Mouse (Mus musculus): ENCODE data around the gene Dnmt3a.
A peak's percentile ranks its signal among the peaks of the same experiment; 100 is the strongest.

The Dnmt3a gene

DNA sequence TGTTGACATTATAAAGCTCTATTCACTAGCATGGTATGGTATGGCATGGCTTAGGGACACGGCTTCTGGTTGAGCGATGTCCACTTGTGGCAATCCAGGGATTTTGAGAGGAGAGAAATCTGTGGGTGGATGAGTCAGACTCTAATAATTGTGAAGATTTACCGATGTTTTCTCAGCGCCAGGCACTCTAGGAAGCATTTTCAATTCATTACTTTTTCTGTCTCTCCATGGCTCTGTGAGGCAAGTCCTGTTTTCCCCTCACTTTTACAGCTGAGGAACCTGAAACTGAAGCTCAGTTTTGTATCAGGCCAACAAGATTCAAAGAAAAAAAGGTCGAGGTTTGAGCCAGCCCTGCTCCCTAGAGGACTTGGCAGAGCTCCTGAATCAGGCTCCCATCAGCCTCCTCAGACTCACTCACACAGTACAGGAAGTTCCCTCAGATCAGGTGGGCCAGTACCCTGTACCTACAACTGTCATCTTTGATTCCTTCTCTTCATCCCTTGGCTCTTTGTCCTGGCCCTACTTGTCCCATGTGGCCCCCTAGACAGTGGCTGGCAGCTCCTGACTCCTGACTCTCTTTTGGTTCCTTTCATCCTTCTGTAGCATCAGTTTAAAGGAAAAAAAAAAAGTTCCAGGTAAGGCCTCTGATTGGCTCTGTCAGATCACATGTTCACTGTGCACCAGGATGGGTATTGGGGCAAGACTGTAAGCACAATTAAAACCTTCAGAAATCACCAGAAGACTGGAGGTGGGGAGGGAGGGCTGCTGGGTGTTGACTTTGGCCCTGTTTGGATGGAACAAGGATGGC, 19.3 kb downstream of the Dnmt3a start:
- no peak for DNase-seq

DNA sequence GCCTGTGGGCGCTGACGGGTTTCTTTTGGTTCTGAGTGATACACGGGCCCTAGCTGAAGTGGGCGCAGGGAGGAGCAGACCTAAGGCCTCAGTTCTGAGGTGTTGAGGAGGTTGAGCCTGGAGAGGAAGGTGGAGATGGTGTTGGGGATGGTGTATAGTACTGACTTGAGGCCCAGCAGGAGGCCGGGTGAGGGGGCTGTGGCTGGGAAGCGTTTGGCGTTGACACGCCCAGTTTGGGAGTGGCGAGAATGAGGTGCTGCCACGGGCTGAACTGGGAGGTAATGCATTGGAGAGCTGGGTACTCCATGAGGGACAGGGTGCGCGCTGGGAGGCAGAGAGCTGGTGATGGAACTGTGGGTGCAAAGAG, 19.9 kb downstream of the Dnmt3a start:
- no peak for DNase-seq

DNA sequence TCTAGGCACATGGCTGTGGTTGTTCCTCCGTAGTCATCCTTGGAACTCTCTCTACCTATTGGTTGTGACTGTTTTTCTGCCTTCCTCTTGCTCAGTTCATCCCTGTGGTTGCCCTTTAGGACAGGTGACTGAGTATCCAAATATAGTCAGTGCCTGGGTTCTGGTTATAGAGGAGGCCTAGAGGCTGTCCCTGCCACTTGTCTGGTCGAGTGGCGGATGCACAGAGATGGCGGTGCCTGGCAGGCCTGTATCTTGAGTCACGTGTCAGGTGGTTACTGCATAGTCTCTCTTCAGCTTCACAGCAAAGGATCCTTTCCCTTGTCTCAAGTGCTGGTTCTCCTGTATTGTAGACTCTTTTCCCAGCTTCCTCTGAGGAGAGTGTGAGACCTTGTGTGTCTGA, 22.0 kb downstream of the Dnmt3a start:
- no peak for DNase-seq

DNA sequence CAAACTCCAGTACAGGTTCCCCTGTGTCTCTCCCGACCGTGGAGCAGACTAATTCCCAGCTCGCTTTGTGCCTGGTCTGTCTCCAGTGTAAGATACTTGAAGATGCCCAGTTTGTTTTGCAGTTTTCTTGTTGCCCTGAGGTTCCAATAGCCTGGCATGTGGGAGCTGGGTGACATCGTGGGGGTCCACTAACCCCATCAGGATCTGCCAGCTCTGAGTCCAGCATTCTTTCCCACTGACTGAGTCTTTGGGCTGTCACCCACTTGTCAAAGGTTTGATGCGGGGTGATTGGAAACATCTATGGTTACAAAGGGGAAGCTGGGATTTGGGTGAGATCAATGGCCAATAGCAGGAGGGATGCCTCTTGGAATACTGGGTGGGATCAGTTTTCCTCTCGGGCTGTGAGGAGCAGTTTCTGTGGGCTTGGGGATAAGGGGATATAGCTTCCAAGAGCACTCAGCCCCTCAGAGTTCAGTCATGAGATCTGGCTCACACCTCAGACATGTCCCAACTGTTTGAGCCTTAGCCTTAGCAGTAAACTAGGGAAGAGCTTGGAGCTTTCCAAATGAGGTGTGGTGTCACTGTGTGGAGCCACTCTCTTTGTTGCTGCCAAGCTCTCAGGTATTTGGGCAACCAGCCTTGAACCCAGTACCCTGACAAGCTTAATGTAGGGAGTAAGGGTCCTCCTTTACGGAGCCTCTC, 27.4 kb downstream of the Dnmt3a start:
- DNase-seq: no peak

DNA sequence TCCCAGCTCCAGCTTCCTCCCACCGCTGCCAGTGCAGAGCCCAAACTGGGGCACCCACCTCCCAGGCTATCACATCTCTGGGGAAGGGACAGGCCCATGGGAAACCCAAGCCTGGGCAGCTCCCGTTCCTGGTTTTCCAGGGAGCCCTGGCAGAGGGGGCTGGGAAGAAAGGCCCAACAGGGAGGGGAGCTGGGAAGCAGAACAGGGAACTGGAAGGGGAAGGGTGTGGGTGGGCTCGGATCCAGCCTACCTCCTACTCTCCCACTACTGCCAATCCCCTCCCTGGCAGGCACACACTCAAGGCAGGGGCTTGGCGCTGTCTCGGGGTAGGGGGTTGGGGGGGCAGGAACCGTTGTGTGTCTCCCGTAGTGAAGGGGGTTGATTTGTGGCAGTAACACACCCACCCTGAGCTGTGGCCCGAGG, 28.1 kb downstream of the Dnmt3a start:
- DNase-seq: peak; percentile 76

DNA sequence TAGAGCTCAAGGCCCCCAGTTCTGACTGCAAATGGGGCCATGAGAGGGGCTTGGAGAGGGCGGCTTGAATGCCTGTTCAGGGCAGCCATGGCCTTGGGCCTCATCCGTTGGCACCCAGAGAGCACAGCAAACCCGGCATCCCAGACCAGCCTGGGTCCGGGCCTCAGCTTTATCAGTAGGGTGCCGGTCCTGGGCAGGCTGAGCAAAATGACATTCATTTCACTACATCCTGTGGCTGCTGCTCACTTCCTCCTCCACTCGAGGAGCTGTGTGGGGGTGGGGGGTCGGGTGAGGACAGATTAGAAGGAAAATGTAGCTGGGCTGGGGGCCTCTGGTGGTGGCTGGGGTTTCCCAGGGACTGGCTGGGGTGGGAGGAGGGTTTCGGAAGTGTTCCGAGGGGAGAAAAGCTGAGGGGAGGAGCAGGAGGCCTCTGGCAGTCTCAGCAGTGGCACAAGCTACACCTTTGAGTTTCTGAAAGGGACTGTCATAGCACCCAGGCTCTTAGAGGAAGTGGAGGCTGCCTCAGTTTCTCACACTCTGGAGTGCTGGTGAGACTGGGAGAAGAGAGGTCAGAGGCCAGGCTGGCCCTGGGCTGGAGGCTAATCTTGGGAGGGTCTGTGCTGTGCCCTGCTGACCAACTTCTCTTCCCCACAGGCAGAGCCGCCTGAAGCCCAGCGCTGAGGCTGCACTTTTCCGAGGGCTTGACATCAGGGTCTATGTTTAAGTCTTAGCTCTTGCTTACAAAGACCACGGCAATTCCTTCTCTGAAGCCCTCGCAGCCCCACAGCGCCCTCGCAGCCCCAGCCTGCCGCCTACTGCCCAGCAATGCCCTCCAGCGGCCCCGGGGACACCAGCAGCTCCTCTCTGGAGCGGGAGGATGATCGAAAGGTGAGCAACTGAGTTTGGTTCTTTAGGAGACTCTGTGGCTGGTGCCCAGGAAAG, 28.8 kb downstream of the Dnmt3a start:
- no peak for DNase-seq

DNA sequence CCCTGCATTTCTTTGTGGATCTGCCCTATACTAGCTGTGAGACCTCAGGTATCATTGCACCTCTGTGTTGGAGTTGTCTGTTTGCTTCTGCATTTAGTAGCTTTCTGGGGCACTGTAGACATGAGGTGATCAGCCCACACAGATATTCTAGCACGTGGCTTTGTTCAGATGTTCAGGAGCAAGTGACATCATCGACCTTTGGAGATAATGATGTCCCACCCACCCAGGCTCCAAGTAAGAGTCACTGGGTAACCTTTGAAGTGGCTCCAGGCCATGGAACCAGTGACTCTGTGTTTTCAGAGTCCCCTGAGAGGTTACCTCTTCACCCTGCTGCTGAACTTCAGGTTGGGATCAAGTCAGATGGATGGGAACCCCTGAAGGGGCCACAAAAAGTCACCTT, 29.8 kb downstream of the Dnmt3a start:
- DNase-seq: no peak

DNA sequence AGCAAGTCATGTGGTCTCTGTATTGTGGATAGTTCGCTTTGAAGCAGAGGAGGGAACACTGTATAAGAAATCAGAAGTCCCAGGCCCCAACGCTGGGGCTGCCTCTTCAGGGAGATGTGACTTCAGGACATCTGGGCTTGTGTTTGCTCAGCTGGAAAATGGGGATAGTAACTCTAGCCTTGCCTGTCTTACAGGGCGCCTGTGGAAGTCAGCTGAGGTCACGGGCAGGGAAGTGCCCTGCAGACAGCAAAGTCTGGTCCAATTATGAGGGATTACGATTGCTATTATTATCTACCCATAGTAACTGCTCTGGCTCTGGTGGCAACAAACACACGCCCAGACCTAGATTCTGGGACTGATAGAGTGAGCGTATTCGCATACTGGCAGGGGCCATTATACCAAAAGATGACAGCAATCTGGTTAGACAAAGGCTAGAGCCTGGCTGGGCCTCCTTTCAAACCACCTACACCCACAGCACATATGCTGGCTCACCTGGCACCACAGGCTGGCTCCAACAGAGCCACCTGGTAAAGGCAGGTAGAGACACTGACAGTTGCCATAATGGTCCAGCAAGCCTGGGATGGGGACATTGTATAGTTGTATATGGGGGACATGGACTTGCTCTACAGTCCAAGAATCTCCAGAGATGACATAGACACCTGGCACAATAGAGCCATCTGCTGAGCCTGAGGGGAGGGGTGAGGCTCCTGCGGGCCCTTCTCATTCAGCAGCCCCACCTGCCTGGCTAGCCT, 31.4 kb downstream of the Dnmt3a start:
- no peak for DNase-seq

DNA sequence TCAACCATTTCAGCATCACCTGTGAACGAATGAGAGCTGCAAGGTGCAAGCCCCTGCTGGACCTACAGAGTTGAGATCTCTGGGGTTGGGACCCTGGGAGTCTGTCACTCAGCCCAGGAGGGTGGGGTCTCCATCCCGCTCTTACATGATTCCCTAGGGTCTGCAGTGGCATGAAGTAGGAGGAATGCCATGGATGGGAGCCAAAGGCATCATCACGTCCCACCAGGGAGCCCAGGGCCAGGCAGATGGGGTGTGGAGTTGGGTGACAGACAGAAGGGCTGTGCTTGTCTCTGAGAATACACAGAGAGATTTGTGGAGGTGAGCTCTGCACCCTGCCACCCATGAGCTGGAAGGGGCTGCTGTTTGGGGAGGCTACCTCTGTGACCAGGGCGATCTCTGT, 32.2 kb downstream of the Dnmt3a start:
- DNase-seq: no peak

DNA sequence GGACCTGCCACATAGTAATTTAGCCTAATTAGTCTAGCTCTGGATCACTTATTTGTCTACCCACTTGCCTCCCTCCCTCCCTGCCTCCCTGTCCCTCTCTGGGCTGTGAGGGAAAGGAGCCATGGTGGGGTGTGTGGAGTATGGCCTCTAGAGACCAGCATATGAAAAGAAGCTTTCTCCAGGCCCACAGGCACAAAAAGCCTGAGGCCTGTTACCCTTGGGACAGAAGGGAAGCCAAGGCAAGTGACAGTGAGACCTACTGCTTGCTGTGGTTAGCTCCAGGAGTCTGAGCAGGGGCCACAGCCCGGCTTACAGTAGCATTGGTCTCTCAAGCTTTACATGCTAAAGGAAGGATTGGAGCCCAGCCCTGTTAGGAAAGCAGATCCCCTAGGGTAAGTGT, 33.9 kb downstream of the Dnmt3a start:
- no peak for DNase-seq

DNA sequence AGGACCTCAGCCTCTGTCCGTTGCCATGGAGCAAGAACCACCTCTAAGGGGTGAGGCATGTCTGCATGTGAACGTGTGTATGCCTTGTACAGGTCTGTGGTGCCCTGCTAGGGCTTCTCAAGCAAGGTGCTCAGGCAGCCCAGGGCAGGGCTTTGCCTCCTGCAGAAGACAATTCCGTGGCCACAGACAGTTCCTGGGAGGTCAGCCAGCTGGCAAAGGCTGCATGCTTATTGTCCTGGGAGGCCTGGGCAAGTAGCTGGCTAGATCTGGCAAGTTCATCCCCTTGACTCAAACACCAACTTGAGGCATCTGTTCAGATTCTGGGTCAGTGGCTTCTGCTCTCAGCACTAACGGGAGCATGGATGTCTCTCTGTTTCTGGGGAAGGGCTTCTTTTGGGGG, 35.3 kb downstream of the Dnmt3a start:
- DNase-seq: no peak

DNA sequence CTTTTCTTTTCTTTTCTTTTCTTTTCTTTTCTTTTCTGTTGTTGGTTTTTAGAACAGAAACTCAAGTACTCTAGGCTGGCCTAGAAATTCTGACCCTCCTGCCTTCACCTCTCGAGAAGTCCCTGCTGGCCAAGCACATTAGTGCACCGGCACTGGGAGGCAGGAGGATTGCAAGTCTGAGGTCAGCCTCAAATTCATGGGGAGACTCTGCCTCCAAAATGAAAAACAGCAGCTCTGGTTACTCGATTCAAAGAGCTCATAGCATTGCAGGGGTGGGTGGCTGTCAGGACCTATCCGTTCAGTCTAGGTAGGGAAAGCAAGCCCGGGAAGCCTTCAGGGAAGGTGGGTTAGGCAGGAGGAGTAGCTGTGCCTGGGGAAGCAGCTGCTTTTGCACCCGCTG, 37.0 kb downstream of the Dnmt3a start:
- no peak for DNase-seq

DNA sequence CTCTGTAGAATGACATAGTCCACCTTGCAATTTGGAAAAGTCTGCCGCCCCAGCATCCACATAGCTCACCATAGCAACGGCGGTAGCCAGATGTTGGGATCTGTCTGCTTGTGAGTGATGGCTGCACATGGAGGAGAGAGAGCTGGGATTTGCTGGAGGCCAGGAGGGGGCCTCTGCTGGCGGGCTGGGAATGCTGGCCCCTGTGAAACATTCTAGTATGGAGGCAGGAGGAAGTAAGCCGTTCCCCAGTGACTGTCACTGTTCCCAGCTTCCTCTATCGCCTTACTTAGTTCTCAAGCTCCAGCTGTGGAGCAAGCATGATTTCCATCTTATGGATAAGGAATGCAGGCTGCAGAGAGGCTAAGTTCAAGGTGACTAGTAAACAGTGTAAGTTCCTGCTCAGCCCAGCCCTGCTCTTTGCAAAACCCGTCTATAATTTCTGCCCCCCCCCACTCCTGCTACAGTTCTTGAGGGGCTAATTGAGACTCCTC, 37.6 kb downstream of the Dnmt3a start:
- DNase-seq: no peak

DNA sequence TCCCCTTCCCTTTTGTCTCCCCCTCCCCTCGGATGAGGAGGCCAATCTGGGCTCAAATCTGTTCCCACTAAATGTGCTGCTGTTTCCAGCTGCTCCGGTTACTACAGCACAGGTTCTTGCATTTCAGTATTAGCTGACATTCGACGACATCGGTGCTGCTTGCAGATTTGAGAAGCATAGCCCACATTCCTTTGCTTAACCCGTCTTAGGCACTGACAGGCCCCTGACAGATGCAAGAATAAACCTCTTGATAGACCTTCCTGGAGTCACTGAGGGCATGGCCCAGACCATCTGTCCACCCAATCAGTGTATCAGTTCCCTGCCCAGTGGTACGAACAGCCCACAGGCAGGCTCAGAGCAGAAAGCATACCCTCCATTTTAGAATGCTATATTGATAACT, 38.1 kb downstream of the Dnmt3a start:
- DNase-seq: no peak

DNA sequence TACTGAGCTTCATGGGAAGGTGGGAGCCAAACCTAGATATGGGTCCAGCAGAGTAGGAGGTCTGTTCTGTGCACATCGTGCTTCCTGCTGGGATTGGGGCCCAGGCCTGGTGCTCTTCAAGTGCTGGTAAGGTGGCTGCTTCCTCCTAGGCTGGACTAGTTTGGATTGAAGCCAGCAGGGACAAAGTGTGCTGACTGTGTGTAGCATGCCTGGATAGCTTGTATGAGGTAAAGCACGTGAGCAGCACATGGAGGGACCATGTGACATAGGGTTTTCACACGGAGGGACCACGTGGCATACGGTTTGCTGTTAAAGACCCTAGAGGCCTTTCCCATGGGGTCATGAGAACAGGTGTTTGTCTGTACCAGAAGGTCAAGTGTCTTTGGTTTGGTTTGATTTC, 38.5 kb downstream of the Dnmt3a start:
- no peak for DNase-seq

DNA sequence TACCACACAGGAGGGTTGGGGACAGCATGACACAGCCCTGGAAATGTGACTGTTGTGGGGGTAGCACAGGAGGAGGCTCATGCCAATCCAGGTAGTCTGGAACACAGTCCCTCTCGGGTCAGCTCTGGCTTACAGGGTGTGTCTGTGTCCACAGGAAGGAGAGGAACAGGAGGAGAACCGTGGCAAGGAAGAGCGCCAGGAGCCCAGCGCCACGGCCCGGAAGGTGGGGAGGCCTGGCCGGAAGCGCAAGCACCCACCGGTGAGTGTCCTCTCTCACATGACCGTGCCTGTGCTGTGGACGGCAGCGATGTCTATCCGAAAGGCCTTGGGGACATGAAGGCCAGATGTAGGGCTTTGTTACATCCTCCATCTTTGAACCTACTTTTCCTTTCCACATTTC, 43.7 kb downstream of the Dnmt3a start:
- no peak for DNase-seq

DNA sequence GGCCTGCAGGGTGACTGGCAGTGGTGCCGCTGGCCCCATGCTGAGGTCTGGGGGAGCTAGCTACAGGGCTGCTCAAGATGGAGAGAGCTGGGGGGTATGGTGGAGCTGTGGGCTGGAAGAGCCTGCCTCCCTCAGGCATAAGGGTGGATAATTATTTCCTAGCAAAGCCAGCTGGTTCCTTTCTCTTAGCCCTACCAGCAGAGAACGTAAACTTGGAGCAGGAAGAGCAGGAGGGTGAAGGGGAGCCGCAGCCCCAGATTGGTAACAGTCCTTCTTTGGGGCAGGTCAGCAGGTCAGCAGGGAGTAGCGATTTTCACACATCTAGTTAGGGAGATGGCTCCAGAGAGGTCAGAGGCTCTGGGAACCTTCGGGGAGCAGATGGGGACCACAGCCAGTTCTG, 44.4 kb downstream of the Dnmt3a start:
- no peak for DNase-seq

DNA sequence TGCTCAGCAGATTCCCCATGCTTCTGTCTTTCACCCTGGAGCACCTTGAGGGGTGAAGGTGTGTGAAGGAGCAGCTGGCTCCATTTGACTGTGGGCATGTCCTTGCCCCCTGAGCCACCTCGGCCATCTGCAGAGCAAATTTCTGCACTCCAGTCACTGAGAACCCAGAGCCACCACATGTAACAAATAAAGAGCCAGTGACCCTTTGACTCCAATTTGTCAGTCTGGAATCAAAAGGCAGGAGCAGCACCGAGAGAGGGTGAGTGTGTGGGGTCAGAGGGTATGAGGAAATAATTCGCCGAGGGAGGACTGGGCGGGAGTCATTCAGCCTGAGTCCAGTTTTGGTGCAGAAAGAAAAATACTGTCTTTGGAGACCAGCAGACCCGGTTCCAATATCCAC, 44.9 kb downstream of the Dnmt3a start:
- no peak for DNase-seq

DNA sequence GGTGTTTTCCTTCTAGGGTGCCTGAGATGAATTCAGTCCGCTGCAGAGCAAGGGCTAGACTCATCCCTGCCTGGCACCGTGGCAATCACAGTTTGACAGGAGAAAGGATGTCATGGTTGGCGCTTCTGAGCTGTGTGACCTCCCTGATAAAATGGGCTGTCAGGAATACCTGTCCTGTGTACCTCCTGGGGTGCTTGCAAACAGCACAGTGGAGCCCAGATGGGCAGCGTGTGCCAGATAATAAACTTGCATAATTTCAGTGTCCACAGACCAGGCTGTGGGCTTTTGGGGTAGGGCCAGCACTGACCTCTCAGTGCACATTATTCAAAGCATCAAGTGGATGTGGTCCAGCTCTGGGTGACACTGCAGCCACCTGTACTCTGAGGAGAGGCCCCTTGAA, 45.4 kb downstream of the Dnmt3a start:
- DNase-seq: no peak

DNA sequence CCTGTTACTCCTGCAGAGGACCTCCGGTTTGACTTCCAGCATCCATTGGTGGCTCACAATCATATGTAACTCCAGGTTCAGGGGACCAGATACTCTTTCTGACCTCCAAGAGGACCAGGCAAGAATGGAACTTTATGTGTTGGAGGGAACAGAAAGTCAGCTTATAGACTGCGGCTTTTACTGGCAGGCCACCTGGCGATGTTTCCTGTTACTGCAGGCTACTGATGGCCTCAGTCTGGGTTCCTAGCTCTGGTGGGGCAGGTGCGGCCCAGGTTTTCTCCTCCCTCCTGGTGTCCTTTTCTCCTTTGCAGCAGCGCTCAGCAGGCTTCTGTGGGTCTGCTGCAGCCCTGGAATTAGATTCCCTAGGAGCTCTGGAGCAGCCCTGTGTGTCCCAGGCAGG, 46.7 kb downstream of the Dnmt3a start:
- DNase-seq: no peak

DNA sequence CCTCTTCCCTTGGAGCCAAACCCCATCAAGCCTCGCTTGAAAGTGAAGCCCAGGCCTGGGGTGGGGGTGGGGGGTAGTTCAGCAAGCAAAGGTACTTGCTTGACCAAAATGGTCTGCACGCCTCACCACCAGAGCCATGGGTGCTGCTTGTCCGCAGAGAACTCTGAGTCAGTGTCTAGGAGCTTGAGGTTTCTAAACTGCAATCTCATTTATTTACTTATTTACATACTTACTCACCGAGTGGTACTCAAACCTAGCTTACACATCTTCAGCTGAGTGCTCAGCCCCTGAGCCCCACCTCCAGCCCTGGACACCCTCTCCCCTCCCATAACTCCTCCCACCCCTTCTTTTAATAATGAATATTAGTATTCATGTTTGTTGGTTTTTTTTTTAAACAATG, 48.6 kb downstream of the Dnmt3a start:
- no peak for DNase-seq

DNA sequence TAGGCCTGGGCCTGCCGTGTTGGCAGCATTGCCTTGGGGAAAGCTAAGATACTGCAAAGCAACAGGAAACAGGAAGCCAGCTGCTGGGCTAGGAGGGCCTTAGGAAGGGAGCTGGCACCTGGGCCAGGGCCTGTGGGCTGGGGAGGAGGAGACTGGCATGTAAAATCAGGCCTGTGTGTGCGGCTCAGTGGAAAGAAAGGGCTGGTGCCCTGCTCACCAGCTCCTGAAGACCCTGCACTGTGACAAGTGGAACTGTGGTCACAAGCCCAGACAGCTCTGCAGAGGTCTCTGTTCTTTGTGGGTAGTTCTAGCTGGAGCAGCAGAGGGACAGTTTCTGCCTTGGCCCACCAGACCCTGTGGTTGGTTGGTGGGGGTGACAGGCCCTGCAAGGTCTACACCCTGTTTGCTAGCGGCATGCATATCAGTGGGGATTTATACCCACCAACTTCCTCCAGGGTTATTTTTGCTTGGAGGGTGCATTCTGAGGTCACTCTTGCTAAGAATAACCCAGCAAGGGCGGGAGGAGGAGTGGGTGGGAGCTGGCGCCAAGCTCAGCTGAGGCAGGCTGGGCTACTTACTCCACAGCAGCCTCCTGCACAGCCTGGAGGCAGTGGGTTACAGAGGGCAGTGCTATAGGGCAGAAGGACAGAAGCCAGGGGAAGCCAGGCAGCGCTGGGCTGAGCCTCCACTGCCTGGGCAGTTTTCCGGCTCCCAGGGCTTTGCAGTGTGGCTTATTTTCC, 50.1 kb downstream of the Dnmt3a start:
- DNase-seq: peak; percentile 62

Measured in right cerebral cortex, postnatal 25 days (tissue).